In genomic region chr1:164780851-164781510, GRCm38 (mm10) we compare ENCODE assay signal across 21 mouse cellular contexts. TPM values are rescaled to one million over a fixed set of nuclear protein-coding genes. Genes with fewer than 3 reads are reported as not detected.
DNase-seq lines count a peak whose midpoint lies in the region; ATAC-seq and TF ChIP-seq lines count a peak whose summit lies in the region.
"Had no signal": no experiment of that assay in that cellular context is flagged by ENCODE, and none has a peak within 500 bp of the region (broad histone marks: within the 10 kb centered on the region; RNA-seq: fewer than 3 reads in every experiment).

No protein-coding gene starts in this region.

- ATAC-seq in frontal cortex, adult (ENCODE audit: low TSS enrichment) = peak; percentile 53
- ATAC-seq in heart, embryonic 16.5 days (replicated peaks; ENCODE audit: extremely low read depth, insufficient read depth, low FRiP score) = no peak
- ATAC-seq in midbrain, postnatal 0 days (ENCODE audit: low FRiP score) = no peak
- peak; percentile 66 for ATAC-seq in limb, embryonic 13.5 days (ENCODE audit: low FRiP score, low read depth)
- ATAC-seq in erythroblast, adult 5-6 weeks (replicated peaks; ENCODE audit: low FRiP score, poor library complexity, severe bottlenecking) = no peak

- H3K4me1 ChIP-seq in heart, embryonic 16.5 days (ENCODE audit: control insufficient read depth, insufficient read depth, low read length) = peaks cover 5% of the 10 kb centered on the region
- peaks cover 19% of the 10 kb centered on the region for H3K4me1 ChIP-seq in midbrain, embryonic 10.5 days
- H3K4me1 ChIP-seq in midbrain, postnatal 0 days (ENCODE audit: insufficient read depth, low read length) = no peaks in the 10 kb centered on the region
- H3K4me1 ChIP-seq in limb, embryonic 13.5 days = peaks cover 20% of the 10 kb centered on the region
- H3K4me1 ChIP-seq: liver, embryonic 13.5 days had no signal

- WGBS in heart, embryonic 16.5 days = 39% methylated on average over 7 of the region's 7 CpGs
- 57% methylated on average over 7 of the region's 7 CpGs for WGBS in midbrain, embryonic 10.5 days
- WGBS in midbrain, postnatal 0 days = 38% methylated on average over 7 of the region's 7 CpGs
- WGBS in limb, embryonic 13.5 days = 28% methylated on average over 7 of the region's 7 CpGs

- H3K4me2 ChIP-seq in heart, embryonic 16.5 days (ENCODE audit: low read depth, low read length) = no peak overlapping the region
- H3K4me2 ChIP-seq in midbrain, postnatal 0 days (ENCODE audit: low read depth, low read length, poor library complexity, severe bottlenecking) = no peak overlapping the region
- no peak overlapping the region for H3K4me2 ChIP-seq in limb, embryonic 13.5 days (replicated peaks)
- H3K4me2 ChIP-seq: embryonic facial prominence, embryonic 13.5 days; heart, embryonic 15.5 days; liver, embryonic 13.5 days; lung, embryonic 14.5 days had no signal

- no peaks in the 10 kb centered on the region for H3K9me3 ChIP-seq in heart, embryonic 16.5 days (replicated peaks; ENCODE audit: control insufficient read depth, low read length)
- no peaks in the 10 kb centered on the region for H3K9me3 ChIP-seq in midbrain, embryonic 10.5 days (replicated peaks)
- H3K9me3 ChIP-seq in midbrain, postnatal 0 days (ENCODE audit: low read length) = no peaks in the 10 kb centered on the region
- H3K9me3 ChIP-seq in limb, embryonic 13.5 days = peaks cover 4% of the 10 kb centered on the region; the same call in 1 of the 2 replicates
- H3K9me3 ChIP-seq: heart, embryonic 15.5 days; liver, embryonic 13.5 days had no signal

- peak overlapping the region; percentile 50; the same call in 1 of the 2 replicates for H3K9ac ChIP-seq in heart, embryonic 16.5 days (ENCODE audit: low read length)
- no peak overlapping the region for H3K9ac ChIP-seq in midbrain, postnatal 0 days (replicated peaks; ENCODE audit: low read length, poor library complexity, severe bottlenecking)
- no peak overlapping the region for H3K9ac ChIP-seq in limb, embryonic 13.5 days
- H3K9ac ChIP-seq: embryonic facial prominence, embryonic 13.5 days; heart, embryonic 15.5 days; liver, embryonic 13.5 days; lung, embryonic 14.5 days had no signal

- H3K4me3 ChIP-seq in heart, embryonic 16.5 days (ENCODE audit: low read length) = no peak overlapping the region
- H3K4me3 ChIP-seq in midbrain, embryonic 10.5 days = no peak overlapping the region
- H3K4me3 ChIP-seq in midbrain, postnatal 0 days (ENCODE audit: low read depth, low read length) = no peak overlapping the region
- no peak overlapping the region for H3K4me3 ChIP-seq in limb, embryonic 13.5 days
- H3K4me3 ChIP-seq: embryonic facial prominence, embryonic 13.5 days; heart, embryonic 15.5 days; liver, embryonic 13.5 days had no signal

- no peaks in the 10 kb centered on the region for H3K36me3 ChIP-seq in heart, embryonic 16.5 days (ENCODE audit: control insufficient read depth, insufficient read depth)
- H3K36me3 ChIP-seq in midbrain, embryonic 10.5 days = no peaks in the 10 kb centered on the region
- no peaks in the 10 kb centered on the region for H3K36me3 ChIP-seq in midbrain, postnatal 0 days (ENCODE audit: insufficient read depth, low read length)
- H3K36me3 ChIP-seq in limb, embryonic 13.5 days = no peaks in the 10 kb centered on the region
- H3K36me3 ChIP-seq: embryonic facial prominence, embryonic 13.5 days; heart, embryonic 15.5 days; liver, embryonic 13.5 days had no signal

- H3K27ac ChIP-seq in heart, embryonic 16.5 days (ENCODE audit: low read length) = no peak overlapping the region
- peak overlapping the region; percentile 74 for H3K27ac ChIP-seq in midbrain, embryonic 10.5 days (replicated peaks)
- no peak overlapping the region for H3K27ac ChIP-seq in midbrain, postnatal 0 days (ENCODE audit: low read depth, low read length)
- no peak overlapping the region for H3K27ac ChIP-seq in limb, embryonic 13.5 days
- H3K27ac ChIP-seq: embryonic facial prominence, embryonic 13.5 days; heart, embryonic 15.5 days; kidney, postnatal 0 days; liver, embryonic 13.5 days had no signal

- no peaks in the 10 kb centered on the region for H3K27me3 ChIP-seq in heart, embryonic 16.5 days (ENCODE audit: control insufficient read depth, insufficient read depth, low read length)
- H3K27me3 ChIP-seq in midbrain, embryonic 10.5 days (ENCODE audit: low read depth, poor library complexity, severe bottlenecking) = no peaks in the 10 kb centered on the region
- H3K27me3 ChIP-seq in midbrain, postnatal 0 days (ENCODE audit: insufficient read depth, low read length) = no peaks in the 10 kb centered on the region
- no peaks in the 10 kb centered on the region for H3K27me3 ChIP-seq in limb, embryonic 13.5 days
- H3K27me3 ChIP-seq: embryonic facial prominence, embryonic 13.5 days; heart, embryonic 15.5 days; liver, embryonic 13.5 days had no signal

- DNase-seq in frontal cortex, postnatal 25 days (ENCODE audit: low spot score in 2 of 2) = no peak
- no peak for DNase-seq in heart, adult 8-10 months (ENCODE audit: low spot score)
- DNase-seq in midbrain, embryonic 10.5 days (ENCODE audit: low spot score) = no peak
- DNase-seq in midbrain, postnatal 0 days (ENCODE audit: low spot score) = no peak
- DNase-seq: B cell, adult 2 months; cerebellum, postnatal 14 days; gastrocnemius, postnatal 10 days; kidney, adult 18-20 months; left cerebral cortex, postnatal 4 days; liver, embryonic 13.5 days; lung, embryonic 14.5 days; lung, postnatal 4 days; right cerebral cortex, postnatal 25 days; thymus, postnatal 36 days had no signal

- TF ChIP-seq CTCF in midbrain, postnatal 0 days (IDR thresholded peaks at IDR 0.05) = no peak

RNA-seq across cellular contexts. Expression of gene Dpt, which starts 15.5 kb away (rescaled TPM):
- 86.5 and 96.2 TPM in 2 replicates for polyA plus RNA-seq in heart, embryonic 16.5 days (2015; fragmentation: Nextera tagmentation; extraction: Ambion mirVana)
- 10 to 100 TPM; 77.8 to 93.7 (median 88.2) TPM for total RNA-seq in heart, adult 8-10 months (2022)
- not detected in 2 replicates for polyA plus RNA-seq in midbrain, embryonic 10.5 days (2016; fragmentation: Nextera tagmentation; extraction: Ambion mirVana)
- 0.52 and 1.2 TPM in 2 replicates for total RNA-seq in midbrain, postnatal 0 days (2014; rRNA removed)
- polyA plus RNA-seq in midbrain, postnatal 0 days (2015; fragmentation: Nextera tagmentation; extraction: Ambion mirVana) = 0.52 and 0.72 TPM in 2 replicates
- 6.3 and 7.2 TPM in 2 replicates for polyA plus RNA-seq in limb, embryonic 13.5 days (2015; fragmentation: Nextera tagmentation; extraction: Ambion mirVana)
- total RNA-seq in erythroblast, adult 5-6 weeks (2015; ENCODE audit: low replicate concordance) = not detected in 2 replicates
- not detected in 2 replicates for total RNA-seq in erythroblast, adult 5-6 weeks (2017; ENCODE audit: low replicate concordance)
- total RNA-seq: left cerebral cortex, postnatal 4 days had no signal

Comparison
In these comparisons a context has a peak if more than half of its experiments do, and no peak if none do; other contexts are left out.
1. ATAC-seq: peak in frontal cortex, adult (single experiment) and limb, embryonic 13.5 days (single experiment); none in heart, embryonic 16.5 days (single experiment), midbrain, postnatal 0 days (single experiment) and erythroblast, adult 5-6 weeks (single experiment).
2. RNA of gene Dpt, which starts 15.5 kb away (polyA plus RNA-seq): 86.5 to 96.2 TPM in heart, embryonic 16.5 days; 6.3 to 7.2 TPM in limb, embryonic 13.5 days, 0.52 to 0.72 TPM in midbrain, postnatal 0 days and not detected in midbrain, embryonic 10.5 days; every median in the first group is over 10 times any median in the second.